Mouse (Mus musculus) bone marrow, adult 2 months (tissue): ENCODE measurements around the gene Bmp7. TPM values are rescaled to one million over a fixed set of nuclear protein-coding genes. Genes with fewer than 3 reads are reported as not detected.

Experiments used
- H3K27ac ChIP-seq: fragments of 200-500 bp; 2 replicates; pipeline ENCODE4 v1.5.1; 2012; ENCODE audit warnings: low read depth, mild to moderate bottlenecking, control low read depth, inconsistent platforms, low read length; ENCODE audit not compliant: control insufficient read depth, poor library complexity, insufficient read depth
- H3K4me1 ChIP-seq: fragments of 200-500 bp; 2 replicates; pipeline ENCODE4 v1.6.1; 2011; ENCODE audit warnings: low read length; ENCODE audit not compliant: control insufficient read depth, insufficient read depth
- H3K4me3 ChIP-seq: fragments of 200-500 bp; replicated peaks from 2 replicates; pipeline ENCODE3; 2011; ENCODE audit warnings: mild to moderate bottlenecking, low read depth, low read length, control low read depth; ENCODE audit not compliant: control insufficient read depth
- CTCF ChIP-seq: fragments of 200-500 bp; IDR thresholded peaks from 2 replicates; pipeline ENCODE4 v1.5.1; 2011; ENCODE audit warnings: low read length, control low read depth; ENCODE audit not compliant: control insufficient read depth, insufficient read depth
- POLR2A ChIP-seq: fragments of 200-500 bp; IDR thresholded peaks from 2 replicates; pipeline ENCODE4 v1.6.1; 2011; ENCODE audit warnings: low read depth, mild to moderate bottlenecking, control low read depth, low read length, borderline replicate concordance; ENCODE audit not compliant: control insufficient read depth
- WGBS: fragments of 180-500 bp; shearing (Covaris S2); methylation state at CpG from one replicate; pipeline ENCODE4 v1.1.7; 2018; 5-methylcytosine and 5-hydroxymethylcytosine counted together
- polyA plus RNA-seq: library from polyadenylated mRNA; stranded (reverse); fragments of >200 nt; gene quantifications from 2 replicates; pipeline ENCODE4 v1.2.4, GENCODE M21; 2011; ENCODE audit warnings: low replicate concordance; ENCODE audit not compliant: missing spikeins, insufficient read depth, insufficient read length

The Bmp7 gene
- polyA plus RNA-seq, 1 experiment, result 0.55 TPM

DNA sequence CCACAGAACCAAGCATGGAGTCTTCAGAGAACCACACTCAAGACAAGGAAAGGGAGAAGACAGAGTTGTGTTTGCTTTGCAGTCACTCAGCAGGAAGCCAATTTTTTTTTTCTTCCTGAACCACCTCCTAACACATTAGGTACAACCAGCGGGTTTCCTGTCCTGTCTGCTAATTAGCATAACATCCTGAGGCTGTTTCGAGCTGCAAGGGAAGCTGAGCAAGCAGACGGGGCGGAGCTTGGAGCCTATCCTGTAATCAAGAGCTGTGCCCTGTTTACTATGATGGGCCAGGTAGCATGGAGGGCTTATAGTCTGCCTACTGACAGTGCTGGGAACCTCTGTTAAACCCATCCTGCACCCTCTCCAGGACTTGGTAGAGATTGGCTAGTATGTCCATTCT, 13.8 kb downstream of the Bmp7 start:
- Histone ChIP-seq H3K4me1 (no peaks in the 10 kb centered on the region), H3K27ac (no peak overlapping the region), H3K4me3 (no peak overlapping the region)
- TF ChIP-seq POLR2A (no peak), CTCF (no peak)
- WGBS, result 54% methylated on average over 4 of the region's 4 CpGs

DNA sequence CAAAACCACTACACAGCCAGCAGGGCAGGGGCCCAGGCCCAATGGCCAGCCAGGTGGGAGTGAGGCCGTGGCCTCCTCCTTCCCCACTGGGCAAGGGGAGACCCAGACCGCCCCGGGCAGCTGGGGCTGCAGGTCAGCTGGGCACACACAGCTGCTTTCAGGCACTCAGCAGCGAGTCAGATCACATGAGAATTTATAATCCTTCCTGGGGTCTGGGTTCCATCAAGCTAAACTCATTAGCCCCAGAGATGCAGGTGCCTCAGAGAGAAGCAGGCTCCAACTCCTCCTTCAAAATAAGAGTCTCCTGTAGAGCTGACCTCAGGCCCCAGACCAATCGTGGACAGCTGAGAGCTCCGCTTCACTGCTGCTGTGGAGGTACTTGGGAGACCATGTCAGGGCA, 15.2 kb downstream of the Bmp7 start:
- no peak for TF ChIP-seq CTCF
- TF ChIP-seq POLR2A, result no peak
- Histone ChIP-seq H3K4me1 (no peaks in the 10 kb centered on the region), H3K27ac (no peak overlapping the region), H3K4me3 (no peak overlapping the region)
- 72% methylated on average over 6 of the region's 6 CpGs for WGBS

DNA sequence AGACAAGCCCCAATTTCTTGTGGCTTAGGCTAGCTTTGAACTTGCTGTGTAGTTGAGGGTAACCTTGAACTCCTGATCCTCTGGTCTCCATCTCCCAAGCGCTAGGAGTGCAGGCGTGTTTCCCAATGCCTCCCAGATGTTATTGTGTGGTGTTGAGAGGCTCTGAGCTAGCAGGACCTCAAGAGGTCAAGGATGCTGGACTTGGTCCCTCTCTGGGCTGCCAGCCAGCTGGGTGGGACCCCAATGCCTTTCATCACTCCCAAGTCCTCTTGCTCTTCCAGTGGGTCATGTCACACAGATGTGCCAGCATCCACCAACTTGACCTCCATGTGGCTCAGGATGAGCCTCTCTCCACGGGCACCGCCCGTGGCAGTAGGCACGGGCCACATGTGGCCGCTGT, 16.9 kb downstream of the Bmp7 start:
- WGBS, result 85% methylated on average over 7 of the region's 7 CpGs
- TF ChIP-seq CTCF (no peak), POLR2A (no peak)
- Histone ChIP-seq H3K4me1 (no peaks in the 10 kb centered on the region), H3K27ac (no peak overlapping the region), H3K4me3 (no peak overlapping the region)

DNA sequence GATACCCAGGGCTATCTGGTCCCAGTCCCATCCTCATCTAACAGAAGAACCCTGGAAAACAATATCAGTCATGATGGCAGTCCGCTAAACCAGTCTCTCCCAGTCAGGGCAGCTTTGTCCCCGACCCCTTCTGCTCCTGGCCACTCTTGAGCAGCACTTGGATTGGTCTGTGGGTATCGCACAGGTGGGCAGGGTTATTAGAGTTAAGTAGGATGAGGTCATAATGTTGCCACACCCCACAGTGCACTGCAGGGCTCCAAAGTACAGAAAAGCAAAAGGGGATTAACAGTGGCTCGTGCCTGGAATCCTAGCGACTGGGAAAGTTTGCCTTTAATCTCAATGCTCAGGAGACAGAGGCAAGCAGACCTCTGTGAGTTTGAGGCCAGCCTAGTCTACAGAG, 17.5 kb downstream of the Bmp7 start:
- 82% methylated on average over 5 of the region's 5 CpGs for WGBS
- TF ChIP-seq POLR2A, result no peak
- no peak for TF ChIP-seq CTCF

DNA sequence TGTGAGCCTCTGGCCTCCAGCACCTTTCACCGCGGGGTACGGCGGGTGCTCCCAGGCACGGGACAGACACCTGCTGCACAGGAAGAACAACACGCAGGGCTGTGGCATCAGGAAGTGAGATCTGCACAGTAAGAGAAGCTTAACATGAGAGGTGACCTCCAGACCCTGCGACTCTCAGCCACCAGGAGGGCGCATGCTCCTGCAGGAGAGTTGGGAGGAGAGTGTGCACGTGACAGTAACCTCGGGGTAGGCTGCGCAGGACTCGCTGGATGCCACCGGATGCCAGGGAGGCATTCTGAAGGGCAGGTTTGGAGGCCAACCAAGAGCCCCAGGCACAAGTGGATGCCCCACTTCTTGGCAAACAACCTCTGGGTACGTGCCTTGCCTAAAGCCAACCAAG, 26.1 kb downstream of the Bmp7 start:
- Histone ChIP-seq H3K4me3 (no peak overlapping the region), H3K27ac (no peak overlapping the region), H3K4me1 (no peaks in the 10 kb centered on the region)
- 43% methylated on average over 14 of the region's 14 CpGs for WGBS
- no peak for TF ChIP-seq CTCF
- no peak for TF ChIP-seq POLR2A

More for the DNA sequence above, 17.5 kb downstream of the Bmp7 start:
- no peak overlapping the region for H3K27ac ChIP-seq
- no peak overlapping the region for H3K4me3 ChIP-seq
- H3K4me1 ChIP-seq, result no peaks in the 10 kb centered on the region

DNA sequence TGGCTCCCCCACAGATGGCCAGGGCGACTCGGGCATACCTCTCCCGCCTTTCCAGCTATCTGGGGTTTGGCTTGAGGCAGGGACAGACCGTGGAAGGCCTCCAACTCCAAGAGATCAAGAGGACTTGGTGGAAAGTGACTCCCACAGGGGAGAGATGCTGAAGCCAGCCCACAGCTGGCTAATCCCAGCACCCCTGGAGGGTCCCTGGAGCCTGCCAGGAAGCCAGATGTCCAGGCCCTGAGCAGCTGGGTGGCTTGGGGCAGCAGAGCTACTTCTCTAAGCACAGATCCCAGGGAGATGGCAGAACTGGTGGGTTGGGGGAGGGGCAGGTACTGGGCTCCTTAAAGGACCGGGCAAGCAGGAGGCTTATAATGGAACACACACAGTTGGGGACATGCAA, 28.4 kb downstream of the Bmp7 start:
- H3K4me1 ChIP-seq, result no peaks in the 10 kb centered on the region
- TF ChIP-seq POLR2A (no peak), CTCF (no peak)
- no peak overlapping the region for H3K4me3 ChIP-seq
- 76% methylated on average over 5 of the region's 5 CpGs for WGBS
- no peak overlapping the region for H3K27ac ChIP-seq

DNA sequence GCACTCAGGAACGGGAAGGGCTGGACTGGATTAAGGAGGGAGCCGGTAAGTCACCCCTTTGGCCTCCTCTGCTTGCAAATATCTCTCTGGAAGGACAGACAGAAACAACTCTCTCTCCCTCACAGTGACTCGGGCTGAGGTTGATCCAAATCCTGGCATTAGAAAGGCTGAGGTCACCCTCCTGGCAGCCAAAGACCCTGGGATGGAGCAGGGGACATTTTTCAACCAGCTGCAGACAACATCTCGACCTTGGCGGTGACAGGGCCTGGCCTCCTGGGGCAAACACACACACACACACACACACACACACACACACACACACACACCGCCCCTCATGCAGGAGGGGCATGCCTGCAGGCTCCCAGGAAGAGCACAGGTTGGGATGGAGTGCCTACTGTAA, 29.0 kb downstream of the Bmp7 start:
- 74% methylated on average over 6 of the region's 6 CpGs for WGBS
- TF ChIP-seq CTCF (no peak), POLR2A (no peak)
- Histone ChIP-seq H3K4me3 (no peak overlapping the region), H3K4me1 (no peaks in the 10 kb centered on the region), H3K27ac (no peak overlapping the region)

DNA sequence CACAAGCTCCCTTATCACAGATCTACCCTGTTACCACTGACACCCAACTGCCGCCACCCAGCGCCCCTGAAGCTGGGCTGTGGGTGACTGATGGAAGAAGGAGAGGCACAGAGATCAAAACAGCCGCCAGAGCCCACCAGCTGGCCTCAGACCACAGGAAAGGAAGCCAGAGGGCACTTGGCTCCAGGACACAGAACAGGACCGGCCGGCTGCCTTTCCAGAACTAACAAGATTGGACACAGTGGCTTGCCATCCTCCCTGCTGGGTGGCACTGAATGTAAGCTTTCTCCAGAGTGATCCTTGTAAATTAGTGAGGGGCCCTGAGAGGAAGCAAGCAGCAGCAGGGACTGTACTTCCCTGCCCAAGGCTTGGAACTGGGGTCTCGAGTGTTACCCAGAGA, 30.7 kb downstream of the Bmp7 start:
- WGBS, result 36% methylated on average over 6 of the region's 6 CpGs
- no peaks in the 10 kb centered on the region for H3K4me1 ChIP-seq
- no peak overlapping the region for H3K27ac ChIP-seq
- TF ChIP-seq POLR2A (no peak), CTCF (no peak)
- H3K4me3 ChIP-seq, result no peak overlapping the region

DNA sequence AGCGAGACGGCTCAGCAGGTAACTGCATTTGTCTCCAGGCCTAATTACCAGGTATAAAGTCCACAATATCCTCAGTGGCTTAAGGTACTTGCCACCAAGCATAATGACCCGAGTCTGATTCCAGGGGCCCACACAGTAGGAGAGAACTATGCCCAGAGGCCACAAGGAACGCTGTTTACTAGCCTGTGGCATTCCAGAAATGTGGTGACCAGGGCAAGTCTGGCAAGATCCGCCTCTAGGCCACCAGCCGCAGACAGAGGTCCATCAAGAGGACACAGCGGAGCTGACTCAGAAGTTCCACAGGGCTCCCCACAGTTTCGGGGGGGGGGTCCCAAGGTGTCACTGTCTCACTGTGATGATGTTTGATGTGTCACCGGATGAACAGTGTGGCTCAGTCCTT, 34.0 kb downstream of the Bmp7 start:
- Histone ChIP-seq H3K27ac (no peak overlapping the region), H3K4me3 (no peak overlapping the region), H3K4me1 (no peaks in the 10 kb centered on the region)
- TF ChIP-seq POLR2A, result no peak
- no peak for TF ChIP-seq CTCF
- WGBS, result 85% methylated on average over 9 of the region's 9 CpGs
